Mouse (Mus musculus) lung, adult 18-20 months (tissue): Measurements from ENCODE around the gene Bcl2.
A peak's percentile ranks its signal among the peaks of the same experiment; 100 is the strongest.

Source experiments
- DNase-seq, 2 experiments: peaks; one replicate each; pipeline ENCODE4 v3.0.0; 2022; ENCODE audit warnings: mixed read lengths in 2 of 2

Bcl2 gene

GRCm38 (mm10) chr1:106662486-106662885, 51.6 kb downstream of the Bcl2 start:
- DNase-seq, result no peak

- DNase-seq, result no peak
Measured at GRCm38 (mm10) chr1:106658293-106658847, 55.7 kb downstream of the Bcl2 start.

DNA sequence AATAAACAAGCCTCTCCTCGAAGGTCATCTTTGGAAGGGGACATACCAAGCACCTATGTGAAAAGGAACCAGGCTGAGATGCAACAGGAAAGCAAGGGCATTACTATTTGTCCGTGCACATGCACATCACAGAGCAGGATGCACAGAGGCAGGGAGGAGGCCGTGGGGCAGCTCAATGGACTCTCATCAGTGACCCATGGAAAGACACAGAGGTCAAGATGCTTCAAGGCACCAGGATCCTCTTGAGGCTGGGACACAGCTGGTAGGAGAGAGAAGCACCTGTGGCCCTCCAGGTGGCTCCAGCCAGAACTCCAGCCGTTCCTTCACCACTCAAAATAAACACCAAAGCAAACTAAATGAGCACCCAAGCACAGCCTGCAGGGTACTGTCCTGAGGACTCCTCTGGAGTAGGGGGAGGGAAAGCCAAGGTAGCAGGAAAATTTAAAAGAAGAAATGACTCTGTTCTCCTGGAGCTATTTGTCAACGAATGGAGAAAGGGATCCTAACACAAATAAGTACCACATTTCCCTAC, 57.8 kb downstream of the Bcl2 start:
- DNase-seq, result no peak

DNA sequence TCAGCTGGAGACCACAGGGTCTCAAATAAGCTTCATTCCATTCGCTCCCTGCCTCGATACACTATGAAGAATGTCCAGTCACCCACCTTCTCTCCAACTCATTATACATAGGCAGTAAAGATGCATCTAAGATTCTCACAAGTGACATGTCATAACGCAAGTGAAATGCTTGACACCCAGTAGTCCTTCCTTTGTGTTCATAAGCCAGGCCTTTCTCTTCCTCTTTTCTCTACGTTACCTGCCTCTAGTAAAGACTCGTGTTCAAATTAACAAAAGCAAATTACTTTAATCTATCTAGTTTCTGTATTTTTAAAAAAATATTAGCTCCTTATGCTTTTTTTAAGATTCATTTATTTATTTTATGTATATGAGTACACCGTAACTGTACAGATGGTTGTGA, 59.8 kb downstream of the Bcl2 start:
- DNase-seq, result no peak

DNA sequence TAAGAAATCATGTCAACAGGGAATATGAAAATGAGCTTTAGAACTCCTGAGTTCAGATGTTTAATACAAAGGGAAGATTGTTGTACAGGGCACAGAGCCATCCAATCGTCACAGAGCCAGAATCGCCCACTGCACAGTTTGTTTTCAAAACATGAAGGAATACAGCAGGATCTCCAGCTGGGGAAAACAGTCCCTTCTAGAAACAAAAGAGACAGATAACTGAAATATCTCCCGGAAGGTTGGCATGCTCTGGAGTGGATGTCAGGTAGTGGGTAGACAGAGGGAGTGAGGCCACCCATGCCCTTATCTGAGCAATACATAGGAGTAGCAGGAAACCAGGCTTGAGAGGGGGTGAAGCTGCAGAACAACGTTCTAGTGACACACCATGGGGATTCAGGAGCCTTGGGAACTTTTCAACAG, 60.6 kb downstream of the Bcl2 start:
- DNase-seq, result no peak

DNA sequence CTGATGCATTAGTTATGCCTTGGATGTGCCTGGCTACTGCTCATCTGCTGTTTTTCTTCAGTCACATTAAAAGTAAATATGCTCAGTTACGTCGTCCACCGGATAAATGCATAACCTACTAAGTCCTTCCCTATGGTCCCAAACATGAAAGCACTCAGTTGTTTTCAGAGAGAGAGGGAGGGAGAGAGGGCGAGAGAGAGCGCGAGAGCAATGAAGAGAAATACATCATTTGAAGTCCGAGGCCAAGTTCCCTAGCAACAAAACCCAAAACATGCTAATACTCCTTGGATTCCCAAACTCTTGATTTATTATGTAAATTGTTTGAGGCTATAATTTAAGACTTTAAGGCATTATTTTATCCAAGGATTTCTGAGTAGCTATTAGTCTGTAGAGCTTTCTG, 62.9 kb downstream of the Bcl2 start:
- no peak for DNase-seq

- no peak for DNase-seq
Measured at GRCm38 (mm10) chr1:106650427-106650826, 63.6 kb downstream of the Bcl2 start.

GRCm38 (mm10) chr1:106647336-106647735, 66.7 kb downstream of the Bcl2 start:
- DNase-seq, result no peak

DNA sequence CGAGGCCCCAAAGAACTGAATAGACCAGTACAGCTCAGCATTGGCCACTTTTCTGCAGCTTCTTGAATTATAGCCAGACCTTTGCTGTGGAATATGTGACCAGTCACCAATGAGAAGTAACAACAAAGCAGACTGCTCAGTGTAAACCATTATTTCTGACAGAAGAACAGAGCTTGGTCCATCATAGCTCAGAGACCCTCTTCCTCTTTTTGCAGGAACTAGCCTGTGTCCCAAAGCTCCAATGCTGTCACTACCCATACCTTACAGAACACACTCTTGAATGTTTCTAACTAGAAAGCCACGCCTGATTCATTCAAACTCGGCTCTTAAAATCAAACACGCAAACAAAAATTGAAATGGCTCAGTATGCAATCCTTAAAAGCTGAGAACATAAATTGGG, 69.5 kb downstream of the Bcl2 start:
- no peak for DNase-seq

- DNase-seq, result no peak
Measured at GRCm38 (mm10) chr1:106643527-106643926, 70.5 kb downstream of the Bcl2 start.

- no peak for DNase-seq
Measured at GRCm38 (mm10) chr1:106640577-106640976, 73.5 kb downstream of the Bcl2 start.

DNA sequence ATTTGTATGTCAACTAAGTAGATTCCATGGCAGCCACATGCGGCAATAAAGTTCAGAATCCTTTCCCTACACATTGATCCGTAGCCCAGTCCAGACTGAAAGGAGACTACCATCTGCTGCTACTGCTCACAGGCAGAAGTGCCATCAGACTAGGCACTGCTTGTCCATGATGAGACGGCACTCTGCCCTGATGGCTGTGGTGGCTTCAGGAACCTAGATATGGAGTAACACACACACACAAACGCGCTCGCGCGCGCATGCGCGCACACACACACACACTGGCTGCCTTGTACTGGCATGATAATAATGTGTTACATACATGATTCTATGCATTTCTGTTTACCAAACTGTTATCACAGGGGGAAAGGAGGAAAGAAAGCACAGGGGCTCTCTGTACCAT, 76.4 kb downstream of the Bcl2 start:
- DNase-seq, result no peak

- DNase-seq, result no peak
Measured at GRCm38 (mm10) chr1:106636714-106637113, 77.4 kb downstream of the Bcl2 start.

DNA sequence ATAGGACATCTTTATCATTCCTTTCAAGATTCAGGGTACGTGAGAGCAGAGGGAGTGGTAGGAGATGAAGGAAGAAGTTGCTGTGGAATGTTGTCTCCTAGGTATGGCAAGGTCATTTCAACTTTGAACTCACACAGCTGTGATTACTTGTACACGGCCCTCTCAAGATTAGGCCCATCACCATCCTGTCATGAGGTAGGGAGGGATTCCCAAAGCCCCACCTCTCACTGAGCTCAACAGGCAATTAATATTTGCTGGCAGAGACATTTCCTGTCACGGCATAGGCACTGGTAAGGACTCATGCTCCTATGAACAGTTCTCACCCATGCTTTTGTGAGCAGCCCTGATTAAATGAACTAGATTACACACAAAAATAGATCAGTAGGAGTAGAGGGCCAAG, 80.9 kb downstream of the Bcl2 start:
- no peak for DNase-seq

GRCm38 (mm10) chr1:106631869-106632463, 82.1 kb downstream of the Bcl2 start:
- DNase-seq, result no peak

DNA sequence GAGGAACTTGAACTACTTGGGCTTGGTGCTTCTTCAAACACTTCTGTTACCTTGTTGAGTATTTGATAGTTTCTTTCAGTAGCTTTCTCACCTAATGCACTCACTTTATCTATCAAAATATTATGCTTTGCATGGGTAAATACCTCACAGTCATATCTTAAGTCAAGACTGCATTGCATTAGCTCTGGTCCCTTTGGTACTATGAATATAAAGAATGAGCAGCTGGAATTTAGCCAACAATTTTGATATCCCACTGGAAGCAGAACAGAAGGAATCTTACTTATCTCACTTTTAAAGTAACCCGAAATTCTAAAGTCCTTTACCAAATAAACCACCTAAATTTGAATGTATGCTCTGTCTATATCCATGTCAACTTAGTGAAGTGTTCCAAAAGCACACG, 83.1 kb downstream of the Bcl2 start:
- DNase-seq, result no peak

GRCm38 (mm10) chr1:106629931-106630682, 84.0 kb downstream of the Bcl2 start:
- DNase-seq, result peak; percentile 46 to 55

- peak; percentile 62 to 72 for DNase-seq
Measured at GRCm38 (mm10) chr1:106629470-106629830, 84.6 kb downstream of the Bcl2 start.

GRCm38 (mm10) chr1:106628718-106629469, 85.2 kb downstream of the Bcl2 start:
- DNase-seq, result peak in 1 of 2 experiments; percentile 21

DNA sequence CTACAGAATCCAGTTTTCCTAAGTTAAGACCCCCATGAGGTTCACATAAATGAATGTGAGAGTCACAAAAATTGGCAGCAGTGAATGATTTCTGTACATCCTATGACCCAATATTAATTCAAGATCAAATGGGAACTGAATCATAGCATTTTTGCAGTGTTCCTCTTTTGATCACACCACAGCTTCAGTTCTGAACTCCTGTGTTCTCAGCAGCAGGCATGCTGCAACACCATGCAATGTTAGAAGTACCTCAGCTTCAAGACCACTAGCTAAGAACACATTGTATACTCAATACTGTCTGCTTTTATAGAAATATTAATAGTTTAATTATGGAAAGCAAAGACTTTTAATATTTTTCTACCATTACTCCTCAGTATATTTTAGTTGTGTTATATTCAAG, 85.8 kb downstream of the Bcl2 start:
- DNase-seq, result no peak

DNA sequence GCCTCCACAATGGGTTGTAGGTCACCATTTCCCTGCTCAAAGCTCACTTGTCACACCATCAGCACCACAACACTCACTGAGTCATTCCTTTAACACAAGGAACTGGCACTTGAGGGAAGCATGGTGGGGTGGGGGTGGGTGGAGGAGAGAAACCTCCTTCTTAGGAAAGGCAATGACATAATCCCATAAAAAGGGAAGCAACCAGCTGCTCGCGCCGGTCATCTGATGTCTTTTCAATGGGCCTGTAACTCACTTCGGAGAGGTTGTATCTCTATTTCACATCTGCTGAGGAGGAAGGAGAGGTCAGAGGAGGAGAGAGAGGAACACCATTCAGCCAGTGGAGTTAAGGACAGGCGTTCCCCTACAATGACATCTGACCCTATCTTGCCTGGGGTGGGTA, 86.8 kb downstream of the Bcl2 start:
- DNase-seq, result peak; percentile 37 to 41

- DNase-seq, result no peak
Measured at GRCm38 (mm10) chr1:106620174-106620931, 93.7 kb downstream of the Bcl2 start.

DNA sequence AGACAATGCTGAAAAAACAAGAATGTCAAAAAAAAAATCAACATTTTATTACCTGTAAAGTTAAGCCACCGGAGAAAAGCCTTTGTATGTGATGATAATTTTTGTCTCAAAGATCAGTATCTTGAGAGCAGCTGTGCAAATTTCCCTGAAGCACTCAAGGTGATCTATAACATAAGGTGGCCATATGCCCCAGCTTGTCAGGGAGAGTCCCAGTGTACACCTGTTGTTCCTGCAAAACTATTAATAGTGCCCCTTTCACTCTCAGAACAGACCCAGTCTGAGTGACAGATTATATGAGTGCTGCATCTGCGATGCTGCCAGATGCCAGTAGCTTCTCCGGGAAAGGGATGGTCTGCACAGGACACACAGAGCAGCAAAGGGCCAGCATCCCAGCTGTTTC, 95.3 kb downstream of the Bcl2 start:
- DNase-seq, result no peak
